In genomic region chr4:130360238-130360590, GRCm38 (mm10) we compare ENCODE assay signal across 8 mouse cellular contexts. TPM values are rescaled to one million over a fixed set of nuclear protein-coding genes. Genes with fewer than 3 reads are reported as not detected.
A peak's percentile ranks its signal among the peaks of the same experiment; 100 is the strongest.
DNase-seq lines count a peak whose midpoint lies in the region; ATAC-seq and TF ChIP-seq lines count a peak whose summit lies in the region.

No protein-coding gene starts in this region.

- H3K27ac ChIP-seq in heart, postnatal 0 days (ENCODE audit: low read depth), result peak overlapping the region; percentile 74
- H3K27ac ChIP-seq in MEL (ENCODE audit: control insufficient read depth, low read depth, low read length), result peak overlapping the region; percentile 53
- H3K27ac ChIP-seq in midbrain, embryonic 10.5 days (replicated peaks), result peak overlapping the region; percentile 91

- peak overlapping the region; percentile 85 for H3K4me2 ChIP-seq in heart, postnatal 0 days (ENCODE audit: low read depth, low read length)

- H3K4me3 ChIP-seq in heart, postnatal 0 days (ENCODE audit: low read depth, low read length), result peak overlapping the region; percentile 73
- H3K4me3 ChIP-seq in MEL (ENCODE audit: control insufficient read depth in 1 of 2, insufficient read depth in 1 of 2, low read depth in 2 of 2, low read length in 2 of 2), result peak overlapping the region; percentile 92 to 97
- H3K4me3 ChIP-seq in midbrain, embryonic 10.5 days, result peak overlapping the region; percentile 96

- no peak for TF ChIP-seq POLR2A in MEL (IDR thresholded peaks at IDR 0.05; ENCODE audit: control insufficient read depth in 1 of 2, insufficient read depth in 1 of 2, low read depth in 1 of 2, low read length in 2 of 2, poor library complexity in 1 of 2)

- H3K9ac ChIP-seq in heart, postnatal 0 days (replicated peaks; ENCODE audit: low read depth, low read length), result peak overlapping the region; percentile 75
- H3K9ac ChIP-seq in MEL (ENCODE audit: control insufficient read depth, low read depth, low read length, poor library complexity, severe bottlenecking), result peak overlapping the region; percentile 94

- no peaks in the 10 kb centered on the region for H3K9me3 ChIP-seq in heart, postnatal 0 days (replicated peaks; ENCODE audit: control insufficient read depth, low read length)
- H3K9me3 ChIP-seq in MEL (replicated peaks; ENCODE audit: insufficient read depth, low read length), result no peaks in the 10 kb centered on the region
- H3K9me3 ChIP-seq in midbrain, embryonic 10.5 days (replicated peaks), result 0 out of 2 replicates have a peak, but pooled peaks cover 3% of the 10 kb centered on the region

- no peak for DNase-seq in heart, postnatal 0 days (ENCODE audit: low spot score)
- no peak for DNase-seq in heart, adult 11 months
- no peak for DNase-seq in MEL (ENCODE audit: low read depth, low spot score)
- DNase-seq in gonadal fat pad, adult 2 months (ENCODE audit: low read depth), result peak; percentile 1
- no peak for DNase-seq in midbrain, embryonic 10.5 days (ENCODE audit: low spot score)
- no peak for DNase-seq in ovary, adult 18-20 months (ENCODE audit: low spot score)
- DNase-seq in kidney, adult 18-20 months, result no peak
- DNase-seq in right cerebral cortex, postnatal 4 days, result no peak

- H3K27me3 ChIP-seq in heart, postnatal 0 days (ENCODE audit: control insufficient read depth, insufficient read depth, low read length), result no peaks in the 10 kb centered on the region
- H3K27me3 ChIP-seq in MEL (ENCODE audit: control insufficient read depth in 1 of 2, insufficient read depth in 2 of 2, low read length in 2 of 2), result no peaks in the 10 kb centered on the region
- no peaks in the 10 kb centered on the region for H3K27me3 ChIP-seq in midbrain, embryonic 10.5 days (ENCODE audit: low read depth, poor library complexity, severe bottlenecking)

- no peak for TF ChIP-seq CTCF in heart, postnatal 0 days (IDR thresholded peaks at IDR 0.05; ENCODE audit: low read depth)
- TF ChIP-seq CTCF in MEL (IDR thresholded peaks at IDR 0.05 in 2 of 3, conservative IDR thresholded peaks at IDR 0.05 in 1 of 3; ENCODE audit: control insufficient read depth in 1 of 3, insufficient read depth in 1 of 3, low read depth in 2 of 3, low read length in 3 of 3, poor library complexity in 1 of 3, severe bottlenecking in 1 of 3), result no peak

- no peak for TF ChIP-seq EP300 in heart, postnatal 0 days (IDR thresholded peaks at IDR 0.05; ENCODE audit: low read depth)
- TF ChIP-seq EP300 in MEL (IDR thresholded peaks at IDR 0.05; ENCODE audit: low read depth in 1 of 2, low read length in 2 of 2), result no peak

- H3K36me3 ChIP-seq in heart, postnatal 0 days (replicated peaks; ENCODE audit: control insufficient read depth, insufficient read depth, low read length), result peaks cover 27% of the 10 kb centered on the region
- H3K36me3 ChIP-seq in MEL (ENCODE audit: control insufficient read depth in 1 of 2, insufficient read depth in 2 of 2, low read length in 2 of 2), result peaks cover 5 to 15% of the 10 kb centered on the region in 2 experiments
- peaks cover 51% of the 10 kb centered on the region for H3K36me3 ChIP-seq in midbrain, embryonic 10.5 days

- no peak for ATAC-seq in heart, postnatal 0 days (ENCODE audit: insufficient read depth, low read depth)

- H3K79me2 ChIP-seq in MEL (ENCODE audit: control insufficient read depth, insufficient read depth, low read length, poor library complexity), result peaks cover 37% of the 10 kb centered on the region

- TF ChIP-seq RAD21 in MEL (IDR thresholded peaks at IDR 0.05; ENCODE audit: low read depth, low read length), result no peak

- 0% methylated on average over 19 of the region's 19 CpGs for WGBS in heart, postnatal 0 days
- WGBS in midbrain, embryonic 10.5 days, result under 1% methylated on average over 19 of the region's 19 CpGs

- H3K4me1 ChIP-seq in heart, postnatal 0 days (ENCODE audit: control insufficient read depth, insufficient read depth), result peaks cover 18% of the 10 kb centered on the region
- peaks cover 0 to 18% of the 10 kb centered on the region in 2 experiments; a peak in 3 of 4 replicates for H3K4me1 ChIP-seq in MEL (ENCODE audit: control insufficient read depth in 1 of 2, insufficient read depth in 2 of 2, low read length in 2 of 2)
- peaks cover 27% of the 10 kb centered on the region for H3K4me1 ChIP-seq in midbrain, embryonic 10.5 days

TF ChIP-seq in MEL, 35 proteins besides CTCF, POLR2A, EP300 and RAD21:
- no peak for TF ChIP-seq ZNF384 (IDR thresholded peaks at IDR 0.05; ENCODE audit: low read depth, low read length)
- TF ChIP-seq MYC (IDR thresholded peaks at IDR 0.05; ENCODE audit: low read depth, low read length), result peak; percentile 34; the same call in 1 of the 2 replicates

RNA-seq across cellular contexts. Expression of gene Snrnp40, which starts 0.3 kb away (rescaled TPM):
- 36.8 and 39.2 TPM in 2 replicates for total RNA-seq in heart, postnatal 0 days (2014; rRNA removed; ENCODE audit: low replicate concordance)
- 41.2 and 41.4 TPM in 2 replicates for polyA plus RNA-seq in heart, postnatal 0 days (2015; fragmentation: Nextera tagmentation; extraction: Ambion mirVana)
- total RNA-seq in MEL (2012; rRNA removed), result 127 and 133 TPM in 2 replicates
- polyA plus RNA-seq in MEL (2012; ENCODE audit: insufficient read depth in 1 of 2, insufficient read length in 2 of 2, low read depth in 1 of 2, low replicate concordance in 2 of 2, missing spikeins in 1 of 2), result 100 to 1,000 TPM; 151 to 371 TPM
- polyA plus RNA-seq in gonadal fat pad, adult 2 months (2012; rRNA removed), result 32.3 and 34.1 TPM in 2 replicates
- polyA plus RNA-seq in midbrain, embryonic 10.5 days (2016; fragmentation: Nextera tagmentation; extraction: Ambion mirVana), result 226 and 229 TPM in 2 replicates

RNA-seq across cellular contexts. Expression of gene Zcchc17, which starts 0.5 kb away (rescaled TPM):
- 19.6 and 20.0 TPM in 2 replicates for total RNA-seq in heart, postnatal 0 days (2014; rRNA removed; ENCODE audit: low replicate concordance)
- 39.6 and 46.8 TPM in 2 replicates for polyA plus RNA-seq in heart, postnatal 0 days (2015; fragmentation: Nextera tagmentation; extraction: Ambion mirVana)
- 35.8 and 43.7 TPM in 2 replicates for total RNA-seq in MEL (2012; rRNA removed)
- 10 to 100 TPM in 1 of 2 experiments, not detected in 1; 62.5 TPM for polyA plus RNA-seq in MEL (2012; ENCODE audit: insufficient read depth in 1 of 2, insufficient read length in 2 of 2, low read depth in 1 of 2, low replicate concordance in 2 of 2, missing spikeins in 1 of 2)
- polyA plus RNA-seq in gonadal fat pad, adult 2 months (2012; rRNA removed), result 32.5 and 45.7 TPM in 2 replicates
- polyA plus RNA-seq in midbrain, embryonic 10.5 days (2016; fragmentation: Nextera tagmentation; extraction: Ambion mirVana), result 69.2 and 73.3 TPM in 2 replicates

RNA-seq across cellular contexts. Expression of gene Gm10570, which starts 51.7 kb away (rescaled TPM):
- not detected in 2 replicates for total RNA-seq in heart, postnatal 0 days (2014; rRNA removed; ENCODE audit: low replicate concordance)
- polyA plus RNA-seq in heart, postnatal 0 days (2015; fragmentation: Nextera tagmentation; extraction: Ambion mirVana), result 2.1 and 2.8 TPM in 2 replicates
- total RNA-seq in MEL (2012; rRNA removed), result not detected in 2 replicates
- not detected for polyA plus RNA-seq in MEL (2012; ENCODE audit: insufficient read depth in 1 of 2, insufficient read length in 2 of 2, low read depth in 1 of 2, low replicate concordance in 2 of 2, missing spikeins in 1 of 2)
- polyA plus RNA-seq in gonadal fat pad, adult 2 months (2012; rRNA removed), result not detected in 2 replicates
- polyA plus RNA-seq in midbrain, embryonic 10.5 days (2016; fragmentation: Nextera tagmentation; extraction: Ambion mirVana), result not detected in 2 replicates

RNA-seq across cellular contexts. Expression of gene Fabp3, which starts 51.8 kb away (rescaled TPM):
- 2,071 and 3,924 TPM in 2 replicates for total RNA-seq in heart, postnatal 0 days (2014; rRNA removed; ENCODE audit: low replicate concordance)
- polyA plus RNA-seq in heart, postnatal 0 days (2015; fragmentation: Nextera tagmentation; extraction: Ambion mirVana), result 10,729 and 11,746 TPM in 2 replicates
- total RNA-seq in MEL (2012; rRNA removed), result not detected in 2 replicates
- polyA plus RNA-seq in MEL (2012; ENCODE audit: insufficient read depth in 1 of 2, insufficient read length in 2 of 2, low read depth in 1 of 2, low replicate concordance in 2 of 2, missing spikeins in 1 of 2), result under 1 TPM in 1 of 2 experiments, not detected in 1; 0.60 TPM
- polyA plus RNA-seq in gonadal fat pad, adult 2 months (2012; rRNA removed), result 3.0 and 4.2 TPM in 2 replicates
- polyA plus RNA-seq in midbrain, embryonic 10.5 days (2016; fragmentation: Nextera tagmentation; extraction: Ambion mirVana), result 7.2 and 11.0 TPM in 2 replicates
